Mouse (Mus musculus): ENCODE measurements around the gene Rassf4.

GRCm38 (mm10) chr6:116716666-116717065 lies 42.9 kb upstream of the Rassf4 start, which contains the start of gene Tmem72:
- TF ChIP-seq EP300 (IDR thresholded peaks at IDR 0.05) (no peak), CTCF (IDR thresholded peaks at IDR 0.05) (no peak)

Data from lung, postnatal 0 days (tissue).